Mouse (Mus musculus) A20 (cell line): Measurements from ENCODE around the gene Prkaca.
"Not testable (repeated sequence)": the region's sequence is repeated elsewhere in the genome, so short reads cannot be mapped to it uniquely, and the experiment has no call there.

Experiments
- DNase-seq: peaks from one replicate; pipeline ENCODE4 v3.0.0-alpha.2; 2011; ENCODE audit warnings: low read depth, low spot score

The Prkaca gene

DNA sequence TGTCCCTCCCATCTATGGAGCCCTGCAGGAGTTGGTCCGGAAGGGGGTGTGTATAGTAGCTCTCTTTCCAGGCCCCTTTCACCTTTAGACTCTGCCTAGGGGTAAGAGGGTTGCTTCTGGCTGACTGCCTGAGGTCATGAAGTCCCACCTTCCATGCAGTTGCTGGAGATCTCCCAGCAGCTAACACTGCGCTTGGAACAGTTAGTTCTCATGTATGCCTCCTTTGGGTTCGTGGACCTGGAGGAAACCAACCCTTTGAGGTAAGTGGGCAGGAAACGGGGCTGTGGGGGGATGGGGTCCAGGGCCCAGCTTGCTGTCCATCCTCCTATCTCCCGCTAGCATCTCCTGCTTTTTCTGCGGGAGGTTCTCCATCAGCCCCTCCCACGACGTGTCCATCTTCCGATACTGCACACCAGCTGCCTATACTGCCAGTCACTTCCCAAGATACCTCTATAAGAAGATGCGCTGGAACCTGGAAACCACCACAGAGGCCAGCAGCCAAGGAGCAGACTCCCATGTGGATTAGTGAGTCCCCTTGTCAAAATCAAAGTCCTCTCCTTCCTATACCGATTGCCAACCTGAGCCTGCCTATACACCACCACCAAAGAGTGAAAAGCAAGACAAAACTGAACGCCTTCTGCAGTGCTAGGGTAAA lies 30.3 kb downstream of the Prkaca start:
- no peak for DNase-seq

DNA sequence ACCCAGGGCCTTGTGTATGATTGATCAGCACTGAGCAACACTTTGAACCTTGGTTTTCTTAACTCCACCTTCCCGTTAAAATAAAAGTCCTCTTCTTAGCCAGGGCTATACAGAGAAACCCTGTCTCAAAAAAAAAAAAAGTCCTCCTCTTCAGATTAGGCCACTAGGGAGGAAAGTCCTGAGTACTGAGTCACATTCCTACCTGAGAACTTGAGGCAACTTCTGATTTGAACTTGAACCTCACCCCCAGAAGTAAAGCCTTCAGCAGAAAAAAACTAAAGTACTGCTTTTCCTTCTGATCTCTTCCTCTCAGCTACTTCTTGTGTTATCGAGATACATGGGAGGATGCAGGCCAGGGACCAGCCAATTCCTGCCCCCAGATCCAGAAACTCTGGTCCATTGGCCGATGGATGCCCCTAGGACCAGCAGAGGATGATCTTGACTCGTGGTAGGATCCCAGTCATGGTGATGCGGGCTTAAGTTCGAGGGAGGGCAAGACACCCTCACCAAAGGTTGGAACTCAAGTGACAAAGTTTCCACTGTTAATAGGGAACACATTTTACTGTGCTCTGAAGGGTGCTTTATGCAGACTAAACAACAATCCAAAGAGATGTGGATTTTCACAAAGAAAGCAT lies 30.9 kb downstream of the Prkaca start:
- DNase-seq: no peak

GRCm38 (mm10) chr8:84004533-84005201 lies 31.9 kb downstream of the Prkaca start:
- peak; percentile 97 for DNase-seq

DNA sequence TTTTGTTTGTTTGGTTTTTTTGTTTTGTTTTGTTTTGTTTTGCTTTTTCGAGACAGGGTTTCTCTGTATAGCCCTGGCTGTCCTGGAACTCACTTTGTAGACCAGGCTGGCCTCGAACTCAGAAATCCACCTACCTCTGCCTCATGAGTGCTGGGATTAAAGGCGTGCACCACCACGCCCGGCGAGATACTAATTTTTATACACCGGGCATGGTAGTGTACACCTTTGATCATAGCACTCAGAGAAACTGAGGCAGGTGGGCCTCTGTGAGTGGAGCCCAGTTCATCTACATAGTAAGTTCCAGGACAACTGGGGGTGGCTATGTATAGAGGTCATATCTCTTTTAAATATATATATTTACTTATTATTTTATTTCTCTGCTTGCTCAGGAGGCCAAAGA lies 32.7 kb downstream of the Prkaca start:
- DNase-seq: not testable (repeated sequence)

- no peak for DNase-seq
These were observed 35.6 kb downstream of the Prkaca start for GRCm38 (mm10) chr8:84008362-84008761.

- peak; percentile 63 for DNase-seq
These were observed 37.1 kb downstream of the Prkaca start for GRCm38 (mm10) chr8:84009876-84010275.

DNA sequence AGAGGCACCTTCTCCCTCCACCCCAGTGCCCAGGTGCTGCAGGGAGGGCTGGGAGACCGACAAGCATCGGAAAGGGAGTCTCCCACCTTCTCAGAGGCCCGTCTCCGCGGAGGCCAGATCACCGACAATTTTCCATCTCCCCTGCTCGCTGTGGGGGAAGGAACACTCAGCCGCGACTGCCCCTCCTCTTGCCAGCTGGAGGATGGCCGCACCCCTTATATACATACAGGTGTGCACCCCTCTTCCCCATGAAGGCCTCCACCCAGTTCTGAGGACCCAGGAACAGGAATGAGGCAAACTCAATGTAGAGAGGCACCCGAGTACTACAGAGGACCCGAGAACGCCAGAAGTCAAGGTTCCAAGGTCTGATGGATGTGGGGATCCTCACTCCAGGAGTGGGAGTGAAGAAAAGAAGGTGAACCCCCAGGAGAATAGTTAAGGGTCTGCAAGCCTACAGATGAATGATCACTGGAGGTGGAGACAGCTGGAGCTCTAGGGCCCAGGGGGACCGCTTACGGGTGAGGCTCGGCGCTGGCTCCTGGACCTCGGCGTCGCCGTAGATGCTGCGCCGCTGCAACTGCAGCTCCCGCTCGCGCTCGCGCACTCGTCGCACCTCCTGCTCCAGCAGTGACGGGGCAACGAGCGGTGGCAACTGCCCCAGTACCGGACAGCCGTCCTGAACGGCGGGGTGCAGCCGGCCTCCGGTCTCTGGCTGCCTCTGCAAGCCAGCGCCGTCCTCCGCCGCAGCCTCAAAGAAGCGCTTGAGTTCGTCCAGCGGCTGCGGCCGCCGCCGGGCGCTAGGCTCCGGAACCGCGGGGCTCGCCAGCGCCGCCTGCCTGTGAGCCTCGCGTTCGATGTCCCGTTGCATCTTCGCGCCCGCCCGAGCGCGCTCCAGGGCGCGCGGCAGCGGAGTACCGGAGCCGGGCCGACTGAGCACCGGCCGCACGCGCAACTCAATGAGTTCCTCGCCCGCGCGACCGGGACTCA lies 38.1 kb downstream of the Prkaca start:
- peak; percentile 62 for DNase-seq

GRCm38 (mm10) chr8:84011705-84012498 lies 39.1 kb downstream of the Prkaca start, which contains the start of gene 2210011C24Rik:
Gene 2210011C24Rik (minus strand): TSS chr8:84012171.
- no peak for DNase-seq

GRCm38 (mm10) chr8:84012499-84013165 lies 39.8 kb downstream of the Prkaca start:
- no peak for DNase-seq

- no peak for DNase-seq
These were observed 43.0 kb downstream of the Prkaca start for GRCm38 (mm10) chr8:84015833-84016232.

DNA sequence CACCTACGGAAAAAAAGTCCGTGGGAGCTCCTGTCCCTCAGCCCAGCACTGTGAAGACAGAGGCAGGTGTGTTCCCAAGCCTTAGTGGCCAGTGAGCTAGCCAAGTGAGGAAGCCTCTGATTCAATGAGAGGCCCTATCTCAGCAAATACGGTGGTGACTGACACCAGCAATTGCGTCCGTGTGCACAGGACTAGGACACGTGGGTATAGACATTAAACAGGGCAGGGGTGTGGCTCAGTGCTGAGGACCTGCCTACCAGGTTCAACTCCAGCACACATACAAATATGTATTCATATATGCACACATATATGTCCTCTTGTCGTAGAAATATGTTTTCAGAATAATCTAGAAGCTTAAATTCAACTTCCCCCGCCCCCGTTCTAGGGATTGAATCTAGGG lies 46.9 kb downstream of the Prkaca start:
- no peak for DNase-seq

DNA sequence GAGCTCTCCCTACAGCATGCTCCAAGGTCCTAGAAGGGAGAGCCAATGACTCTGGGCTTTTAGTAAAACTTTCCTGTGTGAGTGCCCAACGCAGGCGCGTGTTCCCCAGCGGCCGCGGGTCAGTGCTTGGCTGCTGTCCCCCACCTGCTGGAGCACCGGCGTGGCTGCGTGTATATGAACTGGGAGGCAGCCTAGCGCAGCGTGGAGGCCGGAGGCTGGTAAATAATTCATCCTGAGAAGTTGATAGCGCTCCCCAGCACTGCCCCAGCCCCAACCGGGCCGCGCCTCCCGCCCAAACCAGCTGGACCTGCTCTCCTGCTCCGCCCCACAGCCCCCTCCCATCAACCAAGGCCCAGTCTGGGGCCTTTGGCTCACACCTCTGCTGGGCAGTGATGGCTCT lies 48.3 kb downstream of the Prkaca start, which contains the start of gene Palm3:
Palm3 (plus strand) TSS at position 376 of the 400 bp plus-strand sequence.
- no peak for DNase-seq

DNA sequence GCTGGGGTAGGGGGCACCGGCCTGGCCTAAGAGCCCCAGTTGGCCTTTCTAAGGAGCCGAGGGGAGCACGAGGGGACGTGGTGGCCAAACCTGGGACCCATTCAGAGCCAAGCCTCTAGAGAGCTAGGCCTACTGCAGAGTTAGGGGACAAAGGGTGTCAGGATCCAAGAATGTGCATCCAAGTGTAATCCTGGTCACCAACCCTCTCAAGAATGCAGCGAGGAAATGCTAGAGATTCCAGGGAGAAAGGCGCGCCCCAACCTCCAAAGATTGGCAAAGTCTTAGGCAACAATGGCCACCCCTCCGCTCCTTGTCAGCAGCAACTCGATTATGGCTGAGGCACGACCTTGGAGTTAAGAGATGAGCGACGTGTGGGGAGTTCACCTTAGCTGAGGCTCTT lies 48.8 kb downstream of the Prkaca start:
- no peak for DNase-seq

- DNase-seq: no peak
These were observed 50.3 kb downstream of the Prkaca start for GRCm38 (mm10) chr8:84023085-84023484.

DNA sequence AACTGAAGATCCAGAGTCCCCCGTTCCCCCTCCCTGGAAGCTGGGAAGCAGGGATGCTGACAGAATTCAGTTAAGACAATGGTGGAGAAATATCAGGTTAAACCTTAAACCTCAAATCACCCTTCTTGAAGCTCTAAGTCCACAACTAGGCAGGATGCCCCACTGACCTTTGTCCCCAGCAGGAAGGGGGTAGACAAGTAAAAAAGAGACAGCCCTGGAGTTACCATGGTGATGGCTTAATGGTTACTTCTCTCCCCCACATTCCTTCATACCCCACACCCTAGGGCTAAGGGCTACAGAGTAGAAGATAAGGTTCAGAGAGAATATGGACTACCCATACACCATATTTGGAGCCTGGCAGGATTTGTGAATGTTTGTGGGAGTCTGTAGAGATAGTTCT lies 50.8 kb downstream of the Prkaca start:
- DNase-seq: no peak

DNA sequence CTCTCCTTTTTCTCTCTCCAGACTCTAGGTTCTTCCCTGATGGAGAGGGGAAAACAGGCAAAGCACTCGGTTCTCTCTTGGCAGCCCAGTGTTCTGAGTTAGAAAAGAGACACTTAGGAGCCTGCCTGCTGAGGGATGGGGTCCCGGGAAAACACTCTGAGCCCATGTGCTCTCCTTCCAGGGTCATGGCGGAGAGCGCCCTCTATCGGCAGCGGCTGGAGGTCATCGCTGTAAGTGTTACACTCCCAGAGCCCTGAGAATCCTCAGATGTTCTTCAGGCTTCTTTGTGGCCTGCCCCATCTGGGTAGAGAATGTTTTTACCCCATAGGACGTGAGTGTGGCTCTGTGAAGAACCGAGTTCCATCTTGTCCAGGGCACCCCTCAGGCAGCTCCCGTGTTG lies 51.4 kb downstream of the Prkaca start:
- DNase-seq: peak; percentile 59

DNA sequence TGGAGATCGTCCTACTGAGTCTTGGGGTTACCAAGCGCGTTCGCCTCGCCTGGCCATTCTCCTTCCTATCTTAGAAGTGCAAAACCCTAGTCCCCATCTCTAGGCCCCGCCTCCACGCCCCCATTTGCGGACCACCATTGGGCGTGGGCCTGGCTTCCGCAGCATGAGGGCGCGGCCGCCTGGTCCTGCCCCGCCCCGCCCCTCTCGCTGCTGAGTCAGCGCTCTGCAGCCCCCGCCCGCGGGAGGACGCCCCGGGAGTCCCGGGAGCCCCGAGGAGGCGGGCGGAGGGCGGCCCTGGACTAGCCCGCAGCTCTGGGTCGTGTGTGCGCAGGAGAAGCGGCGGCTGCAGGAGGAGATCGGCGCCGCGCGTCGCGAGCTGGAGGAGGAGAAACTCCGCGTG lies 53.1 kb downstream of the Prkaca start:
- DNase-seq: no peak

DNA sequence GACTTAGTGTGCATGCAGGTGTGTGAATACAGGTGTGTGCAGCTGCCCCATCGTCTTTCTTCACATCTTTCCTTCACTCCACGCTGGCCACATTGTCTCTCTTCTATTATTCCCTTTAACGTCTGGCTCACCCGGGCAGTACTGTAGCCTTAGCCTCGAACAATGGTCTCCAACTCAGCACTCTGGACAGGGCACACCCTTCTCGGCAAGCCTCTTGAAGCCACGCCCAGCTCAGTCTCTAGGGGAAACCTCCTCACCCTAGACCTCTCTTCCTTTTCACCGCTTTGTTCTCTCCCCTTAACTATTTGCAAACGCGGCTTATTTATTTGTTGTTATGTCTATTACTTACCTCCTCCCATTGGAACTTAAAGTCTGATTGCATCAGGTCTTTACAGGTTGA lies 54.7 kb downstream of the Prkaca start:
- DNase-seq: peak; percentile 44

GRCm38 (mm10) chr8:84029272-84029671 lies 56.5 kb downstream of the Prkaca start:
- DNase-seq: peak; percentile 23

GRCm38 (mm10) chr8:84032777-84033176 lies 60.0 kb downstream of the Prkaca start:
- DNase-seq: no peak
